Mouse (Mus musculus) heart, embryonic 13.5 days (tissue): ENCODE results near the gene Cpvl. TPM values are rescaled to one million over a fixed set of nuclear protein-coding genes. Genes with fewer than 3 reads are reported as not detected.

Experiments used
- ATAC-seq: fragments of 200-750 bp; cut with Nextera tagmentation; 2 replicates; pipeline ENCODE4 v1.8.0; 2017; ENCODE audit warnings: moderate TSS enrichment; ENCODE audit not compliant: insufficient number of reproducible peaks, low FRiP score, low TSS enrichment; ENCODE audit errors: extremely low read depth
- H3K27ac ChIP-seq: fragments of 300-500 bp; sonication (generic); replicated peaks from 2 replicates; pipeline ENCODE4 v1.5.1; 2015; ENCODE audit warnings: moderate library complexity, mild to moderate bottlenecking, inconsistent platforms
- H3K27me3 ChIP-seq: fragments of 300-500 bp; sonication (generic); replicated peaks from 2 replicates; pipeline ENCODE4 v1.6.1; 2015; ENCODE audit warnings: mild to moderate bottlenecking, inconsistent platforms
- H3K36me3 ChIP-seq: fragments of 300-500 bp; sonication (generic); 2 replicates; pipeline ENCODE4 v1.6.1; 2015; ENCODE audit warnings: mild to moderate bottlenecking, inconsistent platforms
- H3K4me1 ChIP-seq: fragments of 300-500 bp; sonication (generic); 2 replicates; pipeline ENCODE4 v1.6.1; 2015; ENCODE audit warnings: inconsistent platforms
- H3K4me2 ChIP-seq: fragments of 300-500 bp; sonication (generic); 2 replicates; pipeline ENCODE4 v1.6.1; 2015; ENCODE audit warnings: inconsistent platforms, mild to moderate bottlenecking, moderate library complexity
- H3K4me3 ChIP-seq: fragments of 300-500 bp; sonication (generic); 2 replicates; pipeline ENCODE4 v1.5.1; 2015; ENCODE audit warnings: moderate library complexity, mild to moderate bottlenecking, inconsistent platforms
- H3K9ac ChIP-seq: fragments of 300-500 bp; sonication (generic); 2 replicates; pipeline ENCODE4 v1.6.1; 2015; ENCODE audit warnings: inconsistent platforms, mild to moderate bottlenecking, moderate library complexity
- H3K9me3 ChIP-seq: fragments of 300-500 bp; sonication (generic); 2 replicates; pipeline ENCODE4 v1.6.1; 2016; ENCODE audit warnings: inconsistent platforms
- WGBS: fragments of 180-500 bp; shearing (Covaris S2); methylation state at CpG from one replicate; pipeline ENCODE4 v1.1.7; 2015; ENCODE audit warnings: mixed read lengths; 5-methylcytosine and 5-hydroxymethylcytosine counted together
- polyA plus RNA-seq: library from polyadenylated mRNA; unstranded; fragments of >200 nt; fragmentation: Nextera tagmentation; extraction: Ambion mirVana; gene quantifications from 2 replicates; pipeline ENCODE4 v1.2.1, GENCODE M21; 2015

Cpvl gene
- polyA plus RNA-seq, 1 experiment from 2014 or later: not detected

DNA sequence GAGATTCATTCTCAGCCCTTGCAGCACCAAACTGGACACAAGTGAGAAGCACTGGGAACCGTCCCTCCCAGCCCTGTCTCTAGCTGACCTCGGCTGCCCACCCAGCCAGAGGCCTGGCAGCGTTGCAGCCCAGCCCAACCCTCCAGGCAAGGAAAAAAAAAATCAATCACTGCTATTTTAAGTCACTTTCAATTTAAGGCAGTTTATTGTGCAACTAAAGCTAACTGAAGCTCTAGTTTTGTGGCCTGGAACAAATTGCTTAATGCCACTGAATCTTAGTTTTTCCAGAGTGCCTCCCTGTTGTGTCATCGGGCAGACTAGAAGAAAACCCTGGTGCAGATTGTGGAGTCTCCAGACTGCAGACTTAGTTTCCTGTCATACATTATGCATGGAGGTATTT, 17.0 kb upstream of the Cpvl start:
- Histone ChIP-seq H3K9me3 (peaks cover 8% of the 10 kb centered on the region; the same call in 1 of the 2 replicates), H3K9ac (no peak overlapping the region), H3K4me3 (no peak overlapping the region), H3K27ac (no peak overlapping the region), H3K4me1 (peaks cover 10% of the 10 kb centered on the region; the same call in 1 of the 2 replicates), H3K36me3 (no peaks in the 10 kb centered on the region), H3K27me3 (no peaks in the 10 kb centered on the region), H3K4me2 (no peak overlapping the region)
- ATAC-seq: no peak
- WGBS: 41% methylated on average over 4 of the region's 4 CpGs

DNA sequence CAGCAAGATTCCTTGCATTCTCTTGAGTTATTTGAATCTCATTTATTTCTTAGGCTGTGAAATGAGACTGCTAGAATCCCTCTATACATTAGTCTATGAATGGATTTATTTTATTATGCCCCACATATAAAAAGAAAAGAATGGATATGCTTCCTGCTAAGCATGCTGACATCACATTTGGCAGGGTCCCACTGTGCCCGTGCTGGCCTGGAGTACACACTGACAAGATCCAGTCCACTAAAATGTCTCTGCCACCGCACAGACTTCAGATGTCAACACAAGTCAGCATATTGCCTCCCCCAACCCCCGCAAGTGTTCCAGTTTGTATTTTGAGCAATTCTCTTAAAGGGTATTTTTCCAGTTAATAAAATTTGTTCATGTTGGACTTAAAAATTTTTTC, 13.9 kb upstream of the Cpvl start:
- H3K27ac ChIP-seq: no peak overlapping the region
- peaks cover 10% of the 10 kb centered on the region; the same call in 1 of the 2 replicates for H3K4me1 ChIP-seq
- H3K27me3 ChIP-seq: no peaks in the 10 kb centered on the region
- no peak for ATAC-seq
- peaks cover 8% of the 10 kb centered on the region; the same call in 1 of the 2 replicates for H3K9me3 ChIP-seq
- no peak overlapping the region for H3K9ac ChIP-seq
- no peak overlapping the region for H3K4me3 ChIP-seq
- no peak overlapping the region for H3K4me2 ChIP-seq
- WGBS: 44% methylated on average over 3 of the region's 3 CpGs
- H3K36me3 ChIP-seq: no peaks in the 10 kb centered on the region

DNA sequence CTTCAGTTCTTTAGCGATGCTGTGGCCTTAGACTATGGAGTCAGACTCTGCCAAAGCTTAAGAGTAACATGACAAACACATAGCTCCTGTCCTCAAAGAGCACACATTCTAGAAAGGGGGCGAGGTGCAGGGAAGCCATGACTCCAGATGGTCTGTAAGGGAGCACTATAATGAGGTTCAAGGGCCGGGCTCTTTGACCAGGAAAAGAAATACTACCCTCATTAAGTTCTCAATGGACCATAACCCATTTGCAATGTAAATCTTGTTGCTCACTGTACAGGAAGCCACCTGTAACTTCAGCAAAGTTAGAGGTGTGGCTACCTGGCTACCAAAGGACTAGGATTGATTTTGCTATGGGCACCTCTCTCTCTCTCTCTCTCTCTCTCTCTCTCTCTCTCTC, 8.8 kb upstream of the Cpvl start:
- Histone ChIP-seq H3K27ac (no peak overlapping the region), H3K36me3 (no peaks in the 10 kb centered on the region), H3K27me3 (0 out of 2 replicates have a peak, but pooled peaks cover 4% of the 10 kb centered on the region), H3K9ac (no peak overlapping the region), H3K4me3 (no peak overlapping the region), H3K9me3 (no peaks in the 10 kb centered on the region), H3K4me2 (no peak overlapping the region), H3K4me1 (peaks cover 8% of the 10 kb centered on the region)
- 72% methylated on average over 3 of the region's 3 CpGs for WGBS
- ATAC-seq: no peak

DNA sequence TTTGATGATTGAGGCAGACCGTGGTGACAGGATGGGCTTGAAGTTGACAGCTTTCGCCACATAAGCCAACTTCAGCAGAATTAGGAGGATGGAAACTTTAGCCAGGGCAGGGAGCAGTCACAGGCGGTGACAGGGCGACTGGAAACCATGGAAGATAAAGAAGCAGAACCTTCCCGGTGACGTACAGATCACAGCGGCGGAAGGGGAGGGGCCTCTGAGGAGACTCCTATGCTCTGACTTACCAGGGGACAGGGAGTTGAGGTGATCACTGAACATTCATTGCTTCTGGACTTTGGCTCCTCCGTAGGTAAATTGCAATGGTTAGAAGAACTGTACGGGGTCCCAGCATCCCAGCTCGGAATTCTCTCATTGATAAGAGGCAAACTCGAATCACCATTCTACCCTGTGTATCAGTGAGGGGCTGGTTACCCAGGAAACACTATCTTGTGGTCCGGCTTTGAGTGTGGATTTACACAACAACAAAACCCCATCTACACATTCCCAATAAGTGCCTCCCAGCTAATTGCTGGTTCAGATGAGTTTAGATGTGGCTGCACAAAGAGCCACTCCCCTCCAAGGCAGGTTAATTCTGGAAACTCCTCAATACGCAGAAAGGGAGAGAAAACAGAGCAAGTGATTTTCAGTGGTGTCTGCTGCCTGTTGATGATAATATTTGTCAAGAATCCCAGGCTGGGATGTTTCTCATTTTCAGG, 8.0 kb upstream of the Cpvl start:
- WGBS: 20% methylated on average over 14 of the region's 14 CpGs
- H3K4me3 ChIP-seq: peak overlapping the region; percentile 50
- H3K27me3 ChIP-seq: 0 out of 2 replicates have a peak, but pooled peaks cover 4% of the 10 kb centered on the region
- no peaks in the 10 kb centered on the region for H3K36me3 ChIP-seq
- H3K9me3 ChIP-seq: no peaks in the 10 kb centered on the region
- ATAC-seq: peak; percentile 73; the same call in 1 of the 2 replicates
- 0 out of 2 replicates have a peak overlapping the region, but pooled peaks have one; percentile 1 for H3K27ac ChIP-seq
- peak overlapping the region; percentile 68 for H3K4me2 ChIP-seq
- peak overlapping the region; percentile 64 for H3K9ac ChIP-seq
- peaks cover 12% of the 10 kb centered on the region for H3K4me1 ChIP-seq

DNA sequence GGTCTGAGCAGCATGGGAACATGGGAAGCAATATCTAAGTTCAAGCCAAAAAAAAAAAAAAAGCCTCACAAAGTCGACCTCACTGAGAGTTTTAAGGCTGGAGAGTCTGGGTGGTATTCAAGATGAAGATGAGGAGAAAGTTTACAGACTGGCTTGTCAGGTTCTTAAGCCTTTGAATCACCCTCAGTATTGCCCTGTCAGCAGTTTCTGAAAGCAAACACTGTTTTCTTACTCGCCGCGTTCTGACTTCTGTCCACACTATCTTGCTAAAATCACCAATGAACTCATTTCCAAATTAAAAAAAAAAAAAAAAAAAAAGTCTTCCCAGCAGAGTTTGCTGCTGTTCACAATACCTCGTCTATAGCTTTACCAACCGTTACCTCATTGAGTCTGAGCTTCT, 5.3 kb upstream of the Cpvl start:
- Histone ChIP-seq H3K27me3 (0 out of 2 replicates have a peak, but pooled peaks cover 4% of the 10 kb centered on the region), H3K27ac (no peak overlapping the region), H3K36me3 (no peaks in the 10 kb centered on the region), H3K9ac (no peak overlapping the region), H3K4me3 (no peak overlapping the region), H3K4me2 (no peak overlapping the region), H3K4me1 (peaks cover 20% of the 10 kb centered on the region), H3K9me3 (no peaks in the 10 kb centered on the region)
- 62% methylated on average over 6 of the region's 6 CpGs for WGBS
- ATAC-seq: no peak

DNA sequence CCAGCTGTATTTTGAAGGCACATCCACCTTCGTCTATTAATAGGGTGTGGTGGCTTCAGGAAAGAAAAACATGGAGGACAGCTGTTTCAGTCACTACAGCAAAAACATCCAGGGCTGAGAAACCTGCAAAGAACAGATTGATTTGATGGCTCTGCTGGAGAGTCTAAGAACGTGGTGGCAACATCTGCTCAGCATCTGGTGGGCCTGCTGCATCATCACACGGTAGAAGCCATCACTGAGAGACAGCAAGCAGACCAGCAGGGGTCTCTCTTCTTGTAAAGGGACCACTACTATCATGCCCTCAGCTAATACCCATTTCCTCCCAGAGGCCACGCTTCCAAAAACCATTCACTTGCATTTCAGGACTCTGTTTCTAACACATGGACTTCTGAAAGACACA, 4.1 kb upstream of the Cpvl start:
- Histone ChIP-seq H3K36me3 (no peaks in the 10 kb centered on the region), H3K9me3 (no peaks in the 10 kb centered on the region), H3K4me3 (no peak overlapping the region), H3K4me2 (no peak overlapping the region), H3K27me3 (0 out of 2 replicates have a peak, but pooled peaks cover 4% of the 10 kb centered on the region), H3K4me1 (peaks cover 20% of the 10 kb centered on the region), H3K27ac (no peak overlapping the region), H3K9ac (no peak overlapping the region)
- no peak for ATAC-seq
- WGBS: 52% methylated on average over 4 of the region's 4 CpGs

DNA sequence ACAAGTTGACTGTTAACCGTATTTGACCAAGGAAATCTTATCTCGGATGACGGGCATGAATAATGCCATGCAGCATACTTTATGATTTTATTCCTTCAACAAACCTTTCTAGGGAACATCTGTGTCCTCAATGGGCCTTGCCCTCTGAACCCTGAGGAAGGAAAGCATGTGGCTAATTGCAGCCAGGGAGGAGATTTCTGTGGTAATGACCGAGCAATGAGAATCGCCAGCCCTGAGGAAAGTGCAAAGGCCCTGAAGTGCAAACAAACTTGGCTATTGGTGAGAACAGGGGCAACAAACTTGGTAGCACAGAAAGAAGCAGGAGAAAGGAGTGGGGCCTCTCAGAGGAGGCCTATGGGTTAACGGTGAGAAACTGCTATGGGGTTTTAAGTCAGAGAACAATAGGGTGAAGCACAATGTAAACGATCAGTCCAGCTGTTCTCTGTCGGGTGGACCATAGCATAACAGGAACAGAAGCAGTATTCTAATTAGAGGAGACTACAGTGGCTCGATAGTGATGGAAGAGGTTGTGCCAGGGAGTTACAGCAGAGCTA, 3.7 kb upstream of the Cpvl start:
- WGBS: 69% methylated on average over 9 of the region's 9 CpGs
- ATAC-seq: no peak
- no peak overlapping the region for H3K9ac ChIP-seq

DNA sequence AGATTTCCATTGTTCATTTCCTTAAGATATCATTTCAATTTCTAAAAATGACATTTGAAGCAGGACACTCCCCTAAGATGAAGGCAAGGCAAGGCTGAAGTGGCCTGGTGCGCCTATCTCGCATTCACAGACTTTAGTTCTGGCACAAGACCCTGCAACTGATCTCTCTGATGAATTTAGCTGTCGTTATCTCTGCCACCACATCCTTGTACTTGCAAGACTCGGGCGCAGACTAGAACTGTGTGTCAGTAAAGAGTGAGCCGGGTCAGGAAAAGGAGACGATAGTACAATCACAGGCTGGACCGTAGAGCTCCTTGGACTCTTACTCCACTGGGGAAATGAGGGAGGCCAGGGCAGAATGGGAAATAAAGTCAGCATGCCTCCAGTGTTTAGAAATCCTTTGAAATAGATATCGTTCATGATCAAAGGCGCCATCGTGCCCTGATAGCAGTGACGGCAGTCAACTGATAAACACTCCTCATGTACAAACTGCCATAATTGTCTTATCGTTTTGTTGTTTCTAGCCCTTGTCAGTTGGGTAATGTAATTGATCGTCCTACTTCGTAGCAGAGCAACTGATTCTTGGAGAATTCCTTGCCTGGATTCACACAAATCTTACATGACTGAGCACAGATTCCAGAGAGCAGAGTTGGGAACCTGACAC, 2.5 kb upstream of the Cpvl start:
- no peaks in the 10 kb centered on the region for H3K9me3 ChIP-seq
- H3K9ac ChIP-seq: no peak overlapping the region
- H3K27me3 ChIP-seq: 0 out of 2 replicates have a peak, but pooled peaks cover 4% of the 10 kb centered on the region
- WGBS: 35% methylated on average over 15 of the region's 15 CpGs
- peaks cover 18% of the 10 kb centered on the region for H3K4me1 ChIP-seq
- no peak overlapping the region for H3K4me3 ChIP-seq
- H3K27ac ChIP-seq: no peak overlapping the region
- H3K36me3 ChIP-seq: no peaks in the 10 kb centered on the region
- no peak for ATAC-seq
- no peak overlapping the region for H3K4me2 ChIP-seq

More for the DNA sequence above, 3.7 kb upstream of the Cpvl start:
- Histone ChIP-seq H3K27me3 (0 out of 2 replicates have a peak, but pooled peaks cover 4% of the 10 kb centered on the region), H3K4me3 (no peak overlapping the region), H3K4me2 (no peak overlapping the region), H3K36me3 (no peaks in the 10 kb centered on the region), H3K9me3 (no peaks in the 10 kb centered on the region), H3K27ac (no peak overlapping the region), H3K4me1 (peaks cover 20% of the 10 kb centered on the region)

DNA sequence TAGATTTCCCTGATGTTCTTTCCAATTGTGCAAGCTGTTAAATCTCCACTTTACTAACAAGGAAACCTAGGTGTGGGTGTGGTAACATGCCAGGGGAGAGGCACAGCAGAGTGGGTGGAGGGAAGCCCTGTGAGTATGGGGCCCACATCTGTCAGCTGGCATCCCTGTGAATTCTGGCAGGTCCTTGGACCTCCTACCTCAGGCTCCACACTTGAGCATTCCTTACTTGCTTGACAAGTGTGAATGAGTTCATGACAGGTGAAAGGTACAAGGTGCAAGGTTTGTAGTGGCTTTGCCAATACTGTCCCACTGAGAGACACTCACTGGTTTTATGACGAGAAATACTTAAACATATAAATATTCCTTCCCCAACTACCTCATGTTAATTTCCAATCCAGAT, 4.4 kb downstream of the Cpvl start:
- no peaks in the 10 kb centered on the region for H3K27me3 ChIP-seq
- no peak overlapping the region for H3K27ac ChIP-seq
- H3K9me3 ChIP-seq: no peaks in the 10 kb centered on the region
- WGBS: 44% methylated on average over 1 of the region's 1 CpGs
- H3K36me3 ChIP-seq: no peaks in the 10 kb centered on the region
- H3K4me3 ChIP-seq: no peak overlapping the region
- H3K4me1 ChIP-seq: peaks cover 30% of the 10 kb centered on the region
- H3K9ac ChIP-seq: no peak overlapping the region
- H3K4me2 ChIP-seq: no peak overlapping the region
- no peak for ATAC-seq

DNA sequence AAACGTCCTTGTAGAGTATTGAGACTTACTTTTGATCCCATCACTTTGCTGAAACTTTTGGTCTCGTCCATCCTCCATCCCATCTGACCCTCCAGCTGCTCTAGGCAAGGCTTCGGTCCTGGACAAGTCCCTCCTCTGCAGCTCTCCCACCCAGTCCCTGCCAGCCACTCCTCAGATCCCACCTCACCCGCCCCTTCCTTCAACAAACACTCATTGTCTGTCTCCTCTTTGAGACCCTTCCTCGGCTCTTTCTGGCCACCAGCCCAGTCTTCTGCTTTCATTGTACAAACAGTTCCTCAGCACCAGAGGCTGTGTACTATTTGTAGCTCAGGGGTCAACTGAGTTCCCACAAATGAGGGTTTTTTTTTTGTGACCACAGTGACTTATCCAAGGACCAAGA, 5.0 kb downstream of the Cpvl start:
- ATAC-seq: no peak
- Histone ChIP-seq H3K9ac (no peak overlapping the region), H3K4me1 (peaks cover 36% of the 10 kb centered on the region), H3K4me3 (no peak overlapping the region), H3K27ac (no peak overlapping the region), H3K27me3 (no peaks in the 10 kb centered on the region), H3K9me3 (no peaks in the 10 kb centered on the region), H3K4me2 (no peak overlapping the region), H3K36me3 (no peaks in the 10 kb centered on the region)
- 17% methylated on average over 5 of the region's 5 CpGs for WGBS

DNA sequence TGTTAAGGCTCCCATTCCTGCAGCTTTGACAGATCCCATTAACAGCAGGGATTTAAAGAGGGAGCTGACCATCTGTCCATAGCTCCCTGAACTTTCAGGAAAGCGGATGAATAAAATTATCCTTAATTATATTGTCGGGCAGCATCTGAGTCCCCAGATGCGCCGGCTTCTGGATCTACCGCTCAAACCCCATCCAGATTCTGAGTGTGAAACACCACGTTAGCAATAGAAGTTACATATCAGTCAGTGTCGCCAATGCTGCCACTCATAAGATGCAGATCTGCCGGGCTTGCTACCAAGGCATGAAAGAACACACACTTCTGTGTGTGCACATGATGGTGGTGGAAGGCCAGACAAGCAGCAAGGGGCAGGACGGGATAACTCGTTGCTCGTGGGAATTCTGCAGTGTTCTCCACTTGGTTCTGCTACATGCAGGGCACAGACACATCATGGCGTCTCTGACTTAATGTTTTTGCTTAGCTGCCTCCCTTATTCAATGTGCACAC, 6.2 kb downstream of the Cpvl start:
- no peak overlapping the region for H3K27ac ChIP-seq
- H3K4me1 ChIP-seq: peaks cover 45% of the 10 kb centered on the region
- 75% methylated on average over 12 of the region's 12 CpGs for WGBS

More for the DNA sequence above, 6.2 kb downstream of the Cpvl start:
- no peak overlapping the region for H3K4me3 ChIP-seq
- H3K9me3 ChIP-seq: no peaks in the 10 kb centered on the region
- no peak for ATAC-seq
- no peaks in the 10 kb centered on the region for H3K36me3 ChIP-seq
- H3K4me2 ChIP-seq: no peak overlapping the region
- no peaks in the 10 kb centered on the region for H3K27me3 ChIP-seq
- H3K9ac ChIP-seq: no peak overlapping the region
